20 mouse cellular contexts compared by ENCODE assay signal in the genomic region with DNA sequence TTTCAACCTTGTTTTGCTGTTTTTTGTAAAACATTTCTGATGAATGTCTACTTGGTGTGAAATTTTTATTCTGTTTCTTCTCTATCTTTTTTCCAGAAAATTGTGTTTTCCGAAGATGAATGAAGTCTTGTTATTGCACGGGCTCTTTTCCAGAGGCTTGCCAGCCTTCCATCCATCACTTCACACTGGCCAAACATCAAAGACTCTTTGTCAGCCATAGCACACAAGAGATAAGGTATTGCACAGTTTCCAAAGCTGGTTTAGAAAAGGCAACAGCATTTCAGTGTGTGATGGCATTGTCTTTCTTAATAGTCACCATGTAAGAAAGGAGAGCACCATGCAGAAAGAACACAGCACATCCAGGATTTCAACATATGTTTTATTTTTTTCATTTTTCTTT.
"Had no signal": no experiment of that assay in that cellular context is flagged by ENCODE, and none has a peak within 500 bp of the region (broad histone marks: within the 10 kb centered on the region; RNA-seq: fewer than 3 reads in every experiment).

No protein-coding gene starts in this region.

- H3K9me3 ChIP-seq: limb, embryonic 10.5 days; limb, embryonic 13.5 days; liver, embryonic 12.5 days; liver, embryonic 15.5 days; midbrain, embryonic 12.5 days; midbrain, embryonic 15.5 days; neural tube, embryonic 13.5 days had no signal

- H3K36me3 ChIP-seq: limb, embryonic 10.5 days; limb, embryonic 13.5 days; liver, embryonic 12.5 days; liver, embryonic 15.5 days; midbrain, embryonic 12.5 days; midbrain, embryonic 15.5 days; neural tube, embryonic 13.5 days had no signal

- H3K9ac ChIP-seq: limb, embryonic 13.5 days; liver, embryonic 12.5 days; liver, embryonic 15.5 days; midbrain, embryonic 12.5 days; midbrain, embryonic 15.5 days; neural tube, embryonic 13.5 days had no signal

- H3K27ac ChIP-seq: kidney, postnatal 0 days; layer of hippocampus, adult 2 months; limb, embryonic 10.5 days; limb, embryonic 13.5 days; liver, embryonic 12.5 days; liver, embryonic 15.5 days; macrophage; midbrain, embryonic 12.5 days; midbrain, embryonic 15.5 days; neural tube, embryonic 13.5 days; stomach, postnatal 0 days had no signal

- H3K4me1 ChIP-seq: limb, embryonic 10.5 days; limb, embryonic 13.5 days; liver, embryonic 12.5 days; liver, embryonic 15.5 days; midbrain, embryonic 12.5 days; midbrain, embryonic 15.5 days; neural tube, embryonic 13.5 days had no signal

- H3K4me2 ChIP-seq: limb, embryonic 13.5 days; liver, embryonic 12.5 days; liver, embryonic 15.5 days; midbrain, embryonic 12.5 days; midbrain, embryonic 15.5 days; neural tube, embryonic 13.5 days had no signal

- ATAC-seq: liver, embryonic 12.5 days; lung, postnatal 0 days; midbrain, embryonic 15.5 days had no signal

- DNase-seq: kidney, postnatal 25 days; layer of hippocampus, adult 9-11 months; liver; lung, adult 18-20 months; right cerebral cortex, postnatal 4 days; thymus, adult 2 months; thymus, postnatal 14 days; thymus, postnatal 4 days had no signal

- H3K27me3 ChIP-seq: limb, embryonic 13.5 days; liver, embryonic 12.5 days; liver, embryonic 15.5 days; midbrain, embryonic 12.5 days; midbrain, embryonic 15.5 days; neural tube, embryonic 13.5 days had no signal

- H3K4me3 ChIP-seq: layer of hippocampus, adult 2 months; limb, embryonic 10.5 days; limb, embryonic 13.5 days; liver, embryonic 12.5 days; liver, embryonic 15.5 days; midbrain, embryonic 12.5 days; midbrain, embryonic 15.5 days; neural tube, embryonic 13.5 days had no signal
